Mouse (Mus musculus): Measurements from ENCODE around the gene Faf1.

- TF ChIP-seq CTCF (IDR thresholded peaks at IDR 0.05; ENCODE audit: borderline replicate concordance, insufficient read depth, low read length): no peak
- no peak for TF ChIP-seq POLR2A (IDR thresholded peaks at IDR 0.05; ENCODE audit: low read depth, low read length)
Observed at GRCm38 (mm10) chr4:109980321-109981082, 304.1 kb downstream of the Faf1 start.

Data from embryonic fibroblast, embryonic 13.5 days (primary cell).